Mouse (Mus musculus) neural tube, embryonic 15.5 days (tissue): ENCODE results near the gene Fam172a. TPM values are rescaled to one million over a fixed set of nuclear protein-coding genes. Genes with fewer than 3 reads are reported as not detected.

Experiments used
- ATAC-seq: fragments of 200-750 bp; cut with Nextera tagmentation; 2 replicates; pipeline ENCODE4 v1.8.0; 2017; ENCODE audit warnings: mild to moderate bottlenecking, moderate TSS enrichment, moderate library complexity; ENCODE audit not compliant: low FRiP score
- H3K27ac ChIP-seq: fragments of 300-500 bp; sonication (generic); replicated peaks from 2 replicates; pipeline ENCODE4 v1.5.1; 2015; ENCODE audit warnings: mild to moderate bottlenecking, inconsistent platforms
- H3K27me3 ChIP-seq: fragments of 300-500 bp; sonication (generic); replicated peaks from 2 replicates; pipeline ENCODE4 v1.6.1; 2015; ENCODE audit warnings: inconsistent platforms
- H3K36me3 ChIP-seq: fragments of 300-500 bp; sonication (generic); 2 replicates; pipeline ENCODE4 v1.6.1; 2015; ENCODE audit warnings: inconsistent platforms
- H3K4me1 ChIP-seq: fragments of 300-500 bp; sonication (generic); 2 replicates; pipeline ENCODE4 v1.6.1; 2015; ENCODE audit warnings: inconsistent platforms
- H3K4me2 ChIP-seq: fragments of 300-500 bp; sonication (generic); 2 replicates; pipeline ENCODE4 v1.6.1; 2015; ENCODE audit warnings: inconsistent platforms, mild to moderate bottlenecking, moderate library complexity
- H3K4me3 ChIP-seq: fragments of 300-500 bp; sonication (generic); replicated peaks from 2 replicates; pipeline ENCODE4 v1.5.1; 2015; ENCODE audit warnings: mild to moderate bottlenecking, inconsistent platforms
- H3K9ac ChIP-seq: fragments of 300-500 bp; sonication (generic); replicated peaks from 2 replicates; pipeline ENCODE4 v1.6.1; 2015; ENCODE audit warnings: mild to moderate bottlenecking, inconsistent platforms
- H3K9me3 ChIP-seq: fragments of 300-500 bp; sonication (generic); replicated peaks from 2 replicates; pipeline ENCODE4 v1.6.1; 2016; ENCODE audit warnings: inconsistent platforms
- WGBS: fragments of 180-500 bp; shearing (Covaris S2); methylation state at CpG from one replicate; pipeline ENCODE4 v1.1.7; 2015; ENCODE audit warnings: mixed read lengths; 5-methylcytosine and 5-hydroxymethylcytosine counted together
- polyA plus RNA-seq: library from polyadenylated mRNA; unstranded; fragments of >200 nt; fragmentation: Nextera tagmentation; extraction: Ambion mirVana; gene quantifications from 2 replicates; pipeline ENCODE4 v1.2.1, GENCODE M21; 2015

Gene Fam172a
- polyA plus RNA-seq, 1 experiment from 2014 or later, result 39.5 TPM

DNA sequence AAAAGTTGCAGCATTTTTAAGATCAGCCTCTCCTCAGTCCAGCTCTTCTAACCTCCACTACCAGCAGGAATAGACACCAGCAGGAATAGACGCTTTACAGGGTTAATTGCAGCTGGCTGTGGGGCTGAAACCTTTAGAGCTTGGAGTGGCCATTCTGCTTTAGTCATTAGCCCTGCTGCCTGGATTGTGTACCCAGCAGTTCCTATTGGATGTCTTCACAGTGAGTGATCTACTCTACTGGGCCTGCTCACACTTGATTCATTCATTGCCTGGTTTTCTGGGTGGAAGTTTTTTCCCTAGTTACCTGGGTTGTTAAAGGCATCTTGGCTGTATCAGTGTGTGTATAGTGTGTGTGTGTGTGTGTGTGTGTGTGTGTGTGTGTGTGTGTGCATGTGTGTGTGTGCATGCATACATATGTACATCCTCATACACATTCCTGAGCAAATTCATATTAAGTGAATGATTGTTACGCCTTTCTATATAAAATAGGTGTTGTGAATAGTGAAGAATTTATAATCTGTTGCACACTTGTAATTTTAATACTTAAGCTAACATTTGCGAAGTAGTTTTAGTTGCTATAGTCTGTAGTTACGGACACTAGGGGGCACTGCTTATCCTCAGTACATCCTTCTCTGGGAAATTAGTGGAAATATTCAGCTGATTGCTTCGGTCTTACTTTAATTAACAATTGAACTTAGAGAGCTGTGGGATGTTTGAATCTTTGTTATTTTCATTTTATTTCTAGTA lies 280.4 kb downstream of the Fam172a start:
- Histone ChIP-seq H3K36me3 (no peaks in the 10 kb centered on the region), H3K27ac (no peak overlapping the region), H3K27me3 (no peaks in the 10 kb centered on the region), H3K9me3 (no peaks in the 10 kb centered on the region), H3K9ac (no peak overlapping the region), H3K4me3 (no peak overlapping the region), H3K4me1 (no peaks in the 10 kb centered on the region), H3K4me2 (no peak overlapping the region)
- peak; percentile 75; the same call in 1 of the 2 replicates for ATAC-seq
- WGBS, result 25% methylated on average over 5 of the region's 5 CpGs

- peak; percentile 59; the same call in 1 of the 2 replicates for ATAC-seq
- H3K9me3 ChIP-seq, result no peaks in the 10 kb centered on the region
- no peak overlapping the region for H3K27ac ChIP-seq
- no peaks in the 10 kb centered on the region for H3K36me3 ChIP-seq
- H3K27me3 ChIP-seq, result no peaks in the 10 kb centered on the region
- H3K4me1 ChIP-seq, result no peaks in the 10 kb centered on the region
- no peak overlapping the region for H3K4me2 ChIP-seq
- WGBS, result 50% methylated on average over 2 of the region's 2 CpGs
- no peak overlapping the region for H3K4me3 ChIP-seq
- no peak overlapping the region for H3K9ac ChIP-seq
Measured at GRCm38 (mm10) chr13:77982852-77983202, 281.0 kb downstream of the Fam172a start.

GRCm38 (mm10) chr13:77991189-77991886 lies 289.5 kb downstream of the Fam172a start:
- no peaks in the 10 kb centered on the region for H3K9me3 ChIP-seq
- H3K9ac ChIP-seq, result no peak overlapping the region
- H3K27ac ChIP-seq, result no peak overlapping the region
- no peaks in the 10 kb centered on the region for H3K36me3 ChIP-seq
- no peak for ATAC-seq
- no peaks in the 10 kb centered on the region for H3K4me1 ChIP-seq
- no peaks in the 10 kb centered on the region for H3K27me3 ChIP-seq
- no peak overlapping the region for H3K4me3 ChIP-seq
- no peak overlapping the region for H3K4me2 ChIP-seq
- WGBS, result 83% methylated on average over 5 of the region's 5 CpGs

DNA sequence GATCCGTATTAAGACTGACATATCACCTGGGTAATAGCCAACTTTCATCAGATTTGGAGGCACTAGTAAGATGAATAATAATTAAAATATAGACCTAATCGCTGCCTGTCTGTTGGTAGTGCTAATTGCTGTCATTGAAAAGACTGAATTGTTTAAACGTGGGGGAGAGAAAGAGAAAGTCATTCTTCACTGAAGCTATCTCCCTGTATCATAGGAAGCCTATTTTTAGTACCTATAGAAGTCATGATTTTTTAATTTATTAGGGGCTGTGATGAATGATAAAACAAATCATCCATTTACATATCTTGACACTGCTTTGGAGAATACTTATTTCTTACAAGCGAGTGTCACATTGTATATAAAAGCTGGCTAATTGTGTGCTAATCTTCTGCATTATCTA lies 302.8 kb downstream of the Fam172a start:
- 57% methylated on average over 4 of the region's 4 CpGs for WGBS
- H3K36me3 ChIP-seq, result no peaks in the 10 kb centered on the region
- no peaks in the 10 kb centered on the region for H3K4me1 ChIP-seq
- no peak for ATAC-seq
- no peaks in the 10 kb centered on the region for H3K9me3 ChIP-seq
- H3K4me3 ChIP-seq, result no peak overlapping the region
- H3K9ac ChIP-seq, result no peak overlapping the region
- no peaks in the 10 kb centered on the region for H3K27me3 ChIP-seq
- no peak overlapping the region for H3K4me2 ChIP-seq
- no peak overlapping the region for H3K27ac ChIP-seq

- no peak overlapping the region for H3K27ac ChIP-seq
- 7% methylated on average over 3 of the region's 3 CpGs for WGBS
- no peaks in the 10 kb centered on the region for H3K4me1 ChIP-seq
- ATAC-seq, result no peak
- H3K9me3 ChIP-seq, result no peaks in the 10 kb centered on the region
- no peak overlapping the region for H3K4me3 ChIP-seq
- H3K27me3 ChIP-seq, result no peaks in the 10 kb centered on the region
- no peak overlapping the region for H3K9ac ChIP-seq
- no peaks in the 10 kb centered on the region for H3K36me3 ChIP-seq
- no peak overlapping the region for H3K4me2 ChIP-seq
Measured at GRCm38 (mm10) chr13:78005344-78005743, 303.5 kb downstream of the Fam172a start.

DNA sequence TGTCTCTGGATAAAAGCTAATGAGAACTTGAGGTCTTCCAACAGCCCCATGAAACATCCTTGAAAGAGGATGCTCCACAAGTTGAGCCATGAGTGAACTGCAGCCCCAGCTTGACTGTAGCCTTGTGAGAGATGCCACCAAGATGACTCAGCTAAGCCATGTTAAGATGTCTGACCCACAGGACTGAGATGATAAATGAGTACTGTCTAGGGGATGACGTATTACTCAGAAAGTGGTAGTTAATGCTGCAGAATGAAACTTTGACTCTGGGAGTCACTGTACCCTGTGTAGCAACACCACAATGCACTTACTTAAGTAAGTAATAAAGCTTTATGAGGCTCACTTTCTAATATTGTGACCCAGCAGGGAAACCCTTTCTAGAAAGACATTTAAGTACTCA lies 308.3 kb downstream of the Fam172a start:
- no peak overlapping the region for H3K4me3 ChIP-seq
- H3K27ac ChIP-seq, result no peak overlapping the region
- H3K36me3 ChIP-seq, result no peaks in the 10 kb centered on the region
- ATAC-seq, result no peak
- no peak overlapping the region for H3K9ac ChIP-seq
- no peaks in the 10 kb centered on the region for H3K9me3 ChIP-seq
- no peaks in the 10 kb centered on the region for H3K4me1 ChIP-seq
- H3K4me2 ChIP-seq, result no peak overlapping the region
- H3K27me3 ChIP-seq, result no peaks in the 10 kb centered on the region
- WGBS, result 100% methylated on average over 1 of the region's 1 CpGs

DNA sequence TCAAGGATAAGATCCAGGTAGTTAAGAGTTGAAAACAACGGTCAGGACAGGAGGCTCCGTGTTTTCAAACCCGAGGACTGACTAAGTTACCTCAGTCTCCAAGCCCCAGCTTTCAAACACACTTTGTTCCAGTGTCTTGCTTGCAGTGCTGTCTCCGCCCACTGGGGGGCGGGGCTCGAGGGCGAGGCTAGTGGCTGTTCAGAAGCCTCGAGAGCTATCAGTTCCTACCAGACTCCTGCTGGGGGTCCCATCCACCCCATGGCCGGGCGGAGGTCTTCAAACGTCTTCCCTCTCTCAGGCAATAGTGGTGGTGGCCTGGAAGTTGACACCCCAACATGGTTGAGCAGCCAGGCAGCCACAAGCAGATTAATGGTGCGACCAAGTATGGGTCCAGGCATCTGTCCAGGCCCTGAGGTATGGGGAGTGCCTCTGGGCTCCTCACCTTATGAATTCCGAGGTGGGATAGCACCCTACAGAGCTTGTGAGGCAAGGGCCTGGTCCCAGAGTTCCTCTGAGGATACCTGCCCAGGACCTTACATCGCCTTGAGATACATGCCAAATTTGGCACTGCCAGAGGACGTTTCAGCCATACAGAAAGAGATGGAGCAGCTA lies 323.0 kb downstream of the Fam172a start, which contains the start of gene Pou5f2:
Gene Pou5f2, plus strand, starts transcription at position 220 of the 612 bp plus-strand sequence.
- no peaks in the 10 kb centered on the region for H3K9me3 ChIP-seq
- H3K4me1 ChIP-seq, result no peaks in the 10 kb centered on the region
- H3K27me3 ChIP-seq, result no peaks in the 10 kb centered on the region
- WGBS, result 59% methylated on average over 15 of the region's 15 CpGs
- H3K9ac ChIP-seq, result no peak within 1 kb of the TSS
- no peak within 1 kb of the TSS for H3K4me2 ChIP-seq
- H3K36me3 ChIP-seq, result no peaks in the 10 kb centered on the region
- no peak within 1 kb of the TSS for H3K27ac ChIP-seq
- no peak; the same call in 1 of the 2 replicates for ATAC-seq
- no peak within 1 kb of the TSS for H3K4me3 ChIP-seq

DNA sequence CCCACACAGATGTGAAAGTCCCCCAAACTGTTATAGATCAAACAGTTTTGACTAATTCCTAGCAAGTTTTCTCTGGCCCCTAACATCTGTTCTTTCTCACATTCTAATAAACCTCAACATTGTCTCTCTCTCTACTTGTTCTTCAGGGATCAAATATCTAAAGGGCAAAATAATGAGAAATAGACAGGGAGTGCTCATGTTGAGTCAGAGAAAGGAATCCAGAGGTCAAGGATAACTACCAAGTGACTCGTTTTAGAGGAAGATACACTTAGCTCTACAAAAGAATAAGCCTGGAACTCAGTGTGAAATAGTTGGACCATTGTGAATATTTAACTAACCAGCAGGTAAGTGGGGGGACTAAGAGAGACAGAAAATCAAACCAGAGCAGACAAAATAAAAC lies 331.0 kb downstream of the Fam172a start:
- H3K36me3 ChIP-seq, result no peaks in the 10 kb centered on the region
- no peak overlapping the region for H3K4me3 ChIP-seq
- H3K27ac ChIP-seq, result no peak overlapping the region
- H3K27me3 ChIP-seq, result no peaks in the 10 kb centered on the region
- H3K9ac ChIP-seq, result no peak overlapping the region
- 65% methylated on average over 1 of the region's 1 CpGs for WGBS
- H3K9me3 ChIP-seq, result no peaks in the 10 kb centered on the region
- H3K4me1 ChIP-seq, result no peaks in the 10 kb centered on the region
- ATAC-seq, result no peak
- H3K4me2 ChIP-seq, result no peak overlapping the region

GRCm38 (mm10) chr13:78037203-78037602 lies 335.4 kb downstream of the Fam172a start:
- Histone ChIP-seq H3K4me2 (no peak overlapping the region), H3K9ac (no peak overlapping the region), H3K27ac (no peak overlapping the region), H3K4me3 (no peak overlapping the region), H3K4me1 (no peaks in the 10 kb centered on the region), H3K36me3 (no peaks in the 10 kb centered on the region), H3K27me3 (no peaks in the 10 kb centered on the region), H3K9me3 (no peaks in the 10 kb centered on the region)
- WGBS, result 88% methylated on average over 1 of the region's 1 CpGs
- ATAC-seq, result no peak

DNA sequence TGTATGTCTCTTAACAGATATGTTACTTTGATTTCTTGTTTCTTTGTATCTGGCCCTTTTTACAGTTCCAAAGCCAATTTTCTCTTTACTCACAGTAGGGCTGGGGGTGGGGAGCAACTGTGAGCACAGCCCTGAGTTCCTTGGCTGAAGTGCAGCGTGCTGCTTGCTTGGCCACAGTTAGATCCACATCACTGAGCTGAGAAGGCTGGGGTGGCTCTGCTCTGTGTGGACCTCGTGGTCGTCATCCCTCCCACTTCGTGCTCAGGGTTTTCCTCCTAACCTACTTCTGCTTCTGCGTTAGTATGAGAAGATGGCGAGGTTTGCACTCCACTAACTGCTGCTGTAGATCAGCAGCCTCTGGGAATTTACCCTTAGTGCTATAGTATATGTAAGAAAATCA lies 341.4 kb downstream of the Fam172a start:
- H3K36me3 ChIP-seq, result no peaks in the 10 kb centered on the region
- ATAC-seq, result no peak
- H3K27me3 ChIP-seq, result no peaks in the 10 kb centered on the region
- no peak overlapping the region for H3K4me3 ChIP-seq
- H3K27ac ChIP-seq, result no peak overlapping the region
- H3K4me1 ChIP-seq, result no peaks in the 10 kb centered on the region
- WGBS, result 70% methylated on average over 6 of the region's 6 CpGs
- H3K9me3 ChIP-seq, result no peaks in the 10 kb centered on the region
- no peak overlapping the region for H3K9ac ChIP-seq
- no peak overlapping the region for H3K4me2 ChIP-seq

DNA sequence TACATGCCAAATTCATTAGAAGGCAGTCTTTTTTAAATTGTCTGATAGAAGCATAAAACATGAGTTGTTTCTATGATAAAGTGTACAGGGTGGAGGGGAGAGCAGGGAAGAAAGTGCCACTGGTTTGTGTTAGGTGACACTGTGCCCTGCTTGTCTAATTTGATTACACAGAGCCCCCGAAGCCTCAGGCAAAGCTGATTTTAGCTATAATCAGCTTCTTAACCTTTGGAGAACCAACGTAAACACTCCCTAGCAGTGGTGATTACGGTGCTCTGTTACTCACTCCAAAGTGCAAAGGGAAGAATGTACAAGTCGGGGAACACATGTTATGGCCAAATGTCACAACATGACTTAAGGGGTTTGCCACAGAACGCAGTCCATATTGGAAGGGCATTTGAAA lies 343.3 kb downstream of the Fam172a start:
- H3K9ac ChIP-seq, result no peak overlapping the region
- H3K36me3 ChIP-seq, result no peaks in the 10 kb centered on the region
- no peaks in the 10 kb centered on the region for H3K9me3 ChIP-seq
- H3K4me1 ChIP-seq, result no peaks in the 10 kb centered on the region
- WGBS, result 69% methylated on average over 5 of the region's 5 CpGs
- H3K27ac ChIP-seq, result no peak overlapping the region
- H3K27me3 ChIP-seq, result no peaks in the 10 kb centered on the region
- H3K4me2 ChIP-seq, result no peak overlapping the region
- no peak for ATAC-seq
- H3K4me3 ChIP-seq, result no peak overlapping the region

DNA sequence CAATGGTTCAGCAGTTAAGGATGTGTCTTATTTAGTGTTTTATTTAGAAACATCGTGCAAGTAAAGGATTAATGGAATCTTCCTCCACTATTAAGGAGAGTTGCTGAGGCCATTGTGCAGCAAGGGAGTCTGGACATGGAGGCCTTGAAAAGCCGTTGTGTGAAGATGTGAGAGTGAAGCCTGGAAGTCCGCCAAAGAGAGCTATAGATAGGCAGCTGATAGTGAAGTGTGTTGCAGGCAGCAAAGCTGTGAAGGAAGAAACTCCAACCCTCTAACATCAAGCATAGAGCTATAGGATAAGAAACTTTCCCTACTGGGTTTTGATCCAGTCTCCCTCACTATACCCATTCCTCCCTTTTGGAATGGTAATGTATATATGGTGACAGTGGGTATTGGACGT lies 385.9 kb downstream of the Fam172a start:
- Histone ChIP-seq H3K4me2 (no peak overlapping the region), H3K9me3 (no peaks in the 10 kb centered on the region), H3K4me3 (no peak overlapping the region), H3K27ac (no peak overlapping the region), H3K9ac (no peak overlapping the region), H3K36me3 (no peaks in the 10 kb centered on the region), H3K27me3 (no peaks in the 10 kb centered on the region), H3K4me1 (no peaks in the 10 kb centered on the region)
- WGBS, result 91% methylated on average over 4 of the region's 4 CpGs
- no peak for ATAC-seq
